Mouse (Mus musculus): ENCODE data around the gene Mt4. TPM values are rescaled to one million over a fixed set of nuclear protein-coding genes. Genes with fewer than 3 reads are reported as not detected.
"Not testable (repeated sequence)": the region's sequence is repeated elsewhere in the genome, so short reads cannot be mapped to it uniquely, and the experiment has no call there.

Mt4 gene
- polyA plus RNA-seq, 1 experiment from 2014 or later = not detected

GRCm38 (mm10) chr8:94110526-94111177 lies 26.3 kb upstream of the Mt4 start:
- Histone ChIP-seq H3K27ac (replicated peaks) (no peak overlapping the region), H3K4me3 (no peak overlapping the region), H3K36me3 (no peaks in the 10 kb centered on the region), H3K9me3 (no peaks in the 10 kb centered on the region), H3K27me3 (replicated peaks) (no peaks in the 10 kb centered on the region), H3K4me2 (no peak overlapping the region), H3K9ac (no peak overlapping the region), H3K4me1 (peaks cover 14% of the 10 kb centered on the region)
- 63% methylated on average over 6 of the region's 6 CpGs for WGBS
- ATAC-seq (ENCODE audit: extremely low read depth, insufficient number of reproducible peaks, low FRiP score, low TSS enrichment) = no peak

DNA sequence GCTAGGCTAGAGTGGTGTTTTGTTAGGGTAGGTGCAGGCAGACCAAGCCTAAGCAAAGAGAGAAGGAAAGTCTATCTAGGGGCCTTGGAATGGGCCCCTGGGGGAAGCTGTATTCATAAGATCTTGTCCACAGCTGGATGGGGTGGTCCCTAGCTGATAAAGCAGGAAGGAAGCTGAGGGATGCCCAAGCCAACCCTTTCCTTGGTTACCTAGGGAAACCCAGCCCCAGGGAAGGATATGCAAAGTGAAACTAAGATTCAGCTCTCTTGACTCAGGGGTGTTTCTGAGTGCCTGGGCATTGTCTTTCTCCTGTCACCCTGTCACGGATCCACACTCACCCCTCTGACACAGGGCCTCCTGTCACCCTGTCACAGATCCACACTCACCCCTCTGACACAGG lies 23.6 kb upstream of the Mt4 start:
- H3K9me3 ChIP-seq = no peaks in the 10 kb centered on the region
- H3K36me3 ChIP-seq = no peaks in the 10 kb centered on the region
- no peak overlapping the region for H3K4me3 ChIP-seq
- ATAC-seq (ENCODE audit: extremely low read depth, insufficient number of reproducible peaks, low FRiP score, low TSS enrichment) = no peak
- 0 out of 2 replicates have a peak, but pooled peaks cover 7% of the 10 kb centered on the region for H3K27me3 ChIP-seq (replicated peaks)
- no peak overlapping the region for H3K4me2 ChIP-seq
- peaks cover 14% of the 10 kb centered on the region for H3K4me1 ChIP-seq
- H3K27ac ChIP-seq (replicated peaks) = no peak overlapping the region
- WGBS = 12% methylated on average over 1 of the region's 1 CpGs
- H3K9ac ChIP-seq = no peak overlapping the region

DNA sequence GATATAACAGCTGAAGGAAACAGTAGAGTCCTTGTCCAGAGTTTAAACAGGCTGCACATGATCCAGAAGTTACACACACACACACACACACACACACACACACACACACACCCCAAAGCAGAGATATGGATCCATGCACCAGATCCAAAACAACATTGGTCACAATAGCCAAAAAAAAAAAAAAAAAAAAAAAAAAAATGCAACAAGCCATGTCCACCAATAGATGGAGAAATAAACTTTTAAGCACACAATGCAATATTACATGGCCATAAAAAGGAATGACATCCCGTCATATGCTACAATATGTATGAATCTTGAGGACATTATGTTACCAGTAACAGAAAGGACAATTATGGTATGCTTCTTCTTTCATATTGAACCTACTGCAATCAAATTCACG lies 23.0 kb upstream of the Mt4 start:
- peaks cover 17% of the 10 kb centered on the region for H3K4me1 ChIP-seq
- H3K4me2 ChIP-seq = no peak overlapping the region
- no peak overlapping the region for H3K9ac ChIP-seq
- H3K27ac ChIP-seq (replicated peaks) = no peak overlapping the region
- 79% methylated on average over 2 of the region's 2 CpGs for WGBS
- ATAC-seq (ENCODE audit: extremely low read depth, insufficient number of reproducible peaks, low FRiP score, low TSS enrichment) = no peak
- no peaks in the 10 kb centered on the region for H3K36me3 ChIP-seq
- 0 out of 2 replicates have a peak, but pooled peaks cover 7% of the 10 kb centered on the region for H3K27me3 ChIP-seq (replicated peaks)
- no peak overlapping the region for H3K4me3 ChIP-seq
- H3K9me3 ChIP-seq = no peaks in the 10 kb centered on the region

DNA sequence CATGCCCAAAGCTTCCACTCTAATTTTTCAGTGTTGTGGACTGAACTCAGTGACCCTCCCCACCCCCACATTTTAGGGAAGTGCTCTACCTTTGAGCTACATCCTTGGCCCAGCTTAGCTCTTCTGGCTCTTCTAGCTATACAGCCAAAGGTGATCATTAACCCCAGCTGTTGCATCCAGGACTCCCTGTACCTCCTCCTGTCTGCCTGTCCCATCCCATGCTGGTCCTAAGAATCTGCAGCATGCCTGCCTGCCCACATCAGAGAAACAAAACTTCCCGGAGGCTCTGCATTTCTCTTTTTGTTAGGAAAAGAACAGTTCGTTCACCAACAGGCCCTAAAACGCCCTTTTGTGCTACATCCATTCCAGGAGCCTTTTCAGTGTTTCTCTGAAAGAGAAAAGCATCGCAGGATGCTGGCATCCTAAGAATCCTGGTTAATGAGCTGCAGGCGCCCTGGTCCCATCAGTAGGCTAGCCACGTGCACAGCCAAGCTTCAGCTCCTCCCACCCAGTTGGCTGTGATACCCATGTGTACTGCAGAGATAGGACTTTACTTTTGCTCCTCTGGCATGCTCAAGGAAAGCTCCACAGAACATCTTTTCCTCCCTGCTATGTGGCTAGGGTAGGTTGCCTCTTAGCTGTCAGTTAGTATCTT lies 18.1 kb upstream of the Mt4 start:
- no peaks in the 10 kb centered on the region for H3K36me3 ChIP-seq
- no peak overlapping the region for H3K9ac ChIP-seq
- H3K4me1 ChIP-seq = 0 out of 2 replicates have a peak, but pooled peaks cover 5% of the 10 kb centered on the region
- H3K27me3 ChIP-seq (replicated peaks) = 0 out of 2 replicates have a peak, but pooled peaks cover 7% of the 10 kb centered on the region
- ATAC-seq (ENCODE audit: extremely low read depth, insufficient number of reproducible peaks, low FRiP score, low TSS enrichment) = no peak
- no peaks in the 10 kb centered on the region for H3K9me3 ChIP-seq
- H3K4me3 ChIP-seq = no peak overlapping the region
- no peak overlapping the region for H3K4me2 ChIP-seq
- WGBS = 13% methylated on average over 6 of the region's 6 CpGs
- H3K27ac ChIP-seq (replicated peaks) = no peak overlapping the region

GRCm38 (mm10) chr8:94121625-94122024 lies 15.4 kb upstream of the Mt4 start:
- Histone ChIP-seq H3K9me3 (no peaks in the 10 kb centered on the region), H3K4me3 (no peak overlapping the region), H3K27ac (replicated peaks) (no peak overlapping the region), H3K9ac (no peak overlapping the region), H3K36me3 (no peaks in the 10 kb centered on the region), H3K4me2 (no peak overlapping the region), H3K4me1 (0 out of 2 replicates have a peak, but pooled peaks cover 5% of the 10 kb centered on the region), H3K27me3 (replicated peaks) (0 out of 2 replicates have a peak, but pooled peaks cover 3% of the 10 kb centered on the region)
- 77% methylated on average over 9 of the region's 9 CpGs for WGBS
- no peak for ATAC-seq (ENCODE audit: extremely low read depth, insufficient number of reproducible peaks, low FRiP score, low TSS enrichment)

DNA sequence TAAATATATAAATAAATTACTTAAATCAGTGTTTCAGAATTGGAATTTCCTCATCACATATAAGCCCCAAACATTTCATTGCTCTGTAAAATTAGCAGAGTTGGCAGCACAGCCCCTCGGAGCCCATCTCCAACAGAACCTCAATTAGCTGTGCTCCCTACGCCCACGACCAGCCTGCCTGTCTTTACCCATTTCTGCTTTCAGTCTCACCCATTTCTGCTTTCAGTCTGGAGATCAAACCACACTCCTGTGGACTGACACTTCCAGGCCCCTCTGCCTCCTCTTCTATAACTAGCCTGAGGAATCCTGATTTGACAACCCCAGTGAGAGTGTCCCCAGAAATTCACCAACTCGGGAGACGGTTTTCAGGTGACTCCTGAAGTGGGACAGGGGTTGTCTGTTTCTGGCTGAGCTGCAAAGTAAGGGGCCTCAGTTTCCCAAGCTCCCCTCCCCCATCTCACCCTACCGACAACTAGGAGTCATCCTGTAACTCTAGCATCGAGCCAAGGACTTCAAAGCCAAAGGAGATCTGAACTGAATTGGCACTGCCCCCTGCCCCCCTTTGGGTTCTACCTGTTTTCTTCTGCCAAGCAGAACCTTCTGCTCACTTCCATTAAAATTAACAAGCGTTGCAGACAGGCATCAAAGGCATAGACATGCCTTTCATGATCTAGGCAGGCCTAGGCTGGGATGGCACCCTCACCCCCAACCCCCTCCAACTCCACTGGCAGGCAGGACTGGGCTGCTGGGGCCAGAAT lies 14.1 kb upstream of the Mt4 start:
- H3K4me3 ChIP-seq = no peak overlapping the region
- no peak overlapping the region for H3K27ac ChIP-seq (replicated peaks)
- H3K9me3 ChIP-seq = no peaks in the 10 kb centered on the region
- no peak for ATAC-seq (ENCODE audit: extremely low read depth, insufficient number of reproducible peaks, low FRiP score, low TSS enrichment)
- H3K4me1 ChIP-seq = 0 out of 2 replicates have a peak, but pooled peaks cover 5% of the 10 kb centered on the region
- H3K4me2 ChIP-seq = no peak overlapping the region
- H3K27me3 ChIP-seq (replicated peaks) = peaks cover 3% of the 10 kb centered on the region; the same call in 1 of the 2 replicates
- 42% methylated on average over 8 of the region's 8 CpGs for whole genome bisulfite sequencing
- H3K36me3 ChIP-seq = no peaks in the 10 kb centered on the region
- H3K9ac ChIP-seq = no peak overlapping the region

- no peak for ATAC-seq (ENCODE audit: extremely low read depth, insufficient number of reproducible peaks, low FRiP score, low TSS enrichment)
- 73% methylated on average over 6 of the region's 6 CpGs for WGBS
- H3K4me2 ChIP-seq = no peak overlapping the region
Measured at GRCm38 (mm10) chr8:94127711-94128110, 9.3 kb upstream of the Mt4 start.

GRCm38 (mm10) chr8:94129133-94129789 lies 7.7 kb upstream of the Mt4 start:
- H3K4me2 ChIP-seq = no peak overlapping the region
- WGBS = 87% methylated on average over 6 of the region's 6 CpGs
- no peaks in the 10 kb centered on the region for H3K9me3 ChIP-seq
- H3K27me3 ChIP-seq (replicated peaks) = peaks cover 5% of the 10 kb centered on the region; the same call in 1 of the 2 replicates
- H3K9ac ChIP-seq = no peak overlapping the region
- ATAC-seq (ENCODE audit: extremely low read depth, insufficient number of reproducible peaks, low FRiP score, low TSS enrichment) = no peak
- H3K4me3 ChIP-seq = no peak overlapping the region
- no peak overlapping the region for H3K27ac ChIP-seq (replicated peaks)
- no peaks in the 10 kb centered on the region for H3K36me3 ChIP-seq
- no peaks in the 10 kb centered on the region for H3K4me1 ChIP-seq

More at GRCm38 (mm10) chr8:94127711-94128110, 9.3 kb upstream of the Mt4 start:
- peaks cover 5% of the 10 kb centered on the region; the same call in 1 of the 2 replicates for H3K27me3 ChIP-seq (replicated peaks)
- no peaks in the 10 kb centered on the region for H3K9me3 ChIP-seq
- H3K4me1 ChIP-seq = no peaks in the 10 kb centered on the region
- H3K9ac ChIP-seq = no peak overlapping the region
- H3K27ac ChIP-seq (replicated peaks) = no peak overlapping the region
- H3K4me3 ChIP-seq = no peak overlapping the region
- H3K36me3 ChIP-seq = no peaks in the 10 kb centered on the region

- H3K36me3 ChIP-seq = no peaks in the 10 kb centered on the region
- H3K9me3 ChIP-seq = no peaks in the 10 kb centered on the region
- H3K27ac ChIP-seq (replicated peaks) = no peak overlapping the region
- no peak overlapping the region for H3K4me2 ChIP-seq
- peaks cover 5% of the 10 kb centered on the region; the same call in 1 of the 2 replicates for H3K27me3 ChIP-seq (replicated peaks)
- ATAC-seq (ENCODE audit: extremely low read depth, insufficient number of reproducible peaks, low FRiP score, low TSS enrichment) = no peak
- no peak overlapping the region for H3K4me3 ChIP-seq
- 84% methylated on average over 4 of the region's 4 CpGs for WGBS
- H3K9ac ChIP-seq = no peak overlapping the region
- no peaks in the 10 kb centered on the region for H3K4me1 ChIP-seq
Measured at GRCm38 (mm10) chr8:94130126-94130525, 6.9 kb upstream of the Mt4 start.

- peaks cover 5% of the 10 kb centered on the region; the same call in 1 of the 2 replicates for H3K27me3 ChIP-seq (replicated peaks)
- no peaks in the 10 kb centered on the region for H3K9me3 ChIP-seq
- no peak overlapping the region for H3K4me2 ChIP-seq
- H3K9ac ChIP-seq = no peak overlapping the region
- ATAC-seq (ENCODE audit: extremely low read depth, insufficient number of reproducible peaks, low FRiP score, low TSS enrichment) = no peak
- no peaks in the 10 kb centered on the region for H3K4me1 ChIP-seq
- H3K27ac ChIP-seq (replicated peaks) = no peak overlapping the region
- H3K4me3 ChIP-seq = no peak overlapping the region
- no peaks in the 10 kb centered on the region for H3K36me3 ChIP-seq
- WGBS = 70% methylated on average over 5 of the region's 5 CpGs
Measured at GRCm38 (mm10) chr8:94132096-94132495, 4.9 kb upstream of the Mt4 start.

DNA sequence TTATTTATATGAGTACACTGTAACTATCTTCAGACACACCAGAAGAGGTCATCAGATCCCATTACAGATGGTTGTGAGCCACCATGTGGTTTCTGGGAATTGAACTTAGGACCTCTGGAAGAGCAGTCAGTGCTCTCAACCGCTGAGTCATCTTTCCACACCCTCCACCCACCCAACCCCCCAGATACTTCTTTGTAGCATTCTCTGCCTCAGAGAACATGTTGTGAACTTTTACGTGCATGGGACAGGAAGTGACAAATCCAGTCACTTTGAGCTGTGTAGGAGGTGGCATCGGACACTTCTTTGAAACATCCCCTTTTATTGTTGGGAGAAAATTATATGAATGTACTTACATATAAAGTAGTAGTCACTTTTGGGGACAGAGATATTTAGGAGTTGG lies 2.4 kb upstream of the Mt4 start:
- not testable (repeated sequence) for H3K9me3 ChIP-seq; H3K4me2 ChIP-seq; H3K4me3 ChIP-seq; H3K9ac ChIP-seq; H3K4me1 ChIP-seq; H3K27ac ChIP-seq (replicated peaks); ATAC-seq (ENCODE audit: extremely low read depth, insufficient number of reproducible peaks, low FRiP score, low TSS enrichment); H3K27me3 ChIP-seq (replicated peaks); H3K36me3 ChIP-seq
- WGBS = 48% methylated on average over 3 of the region's 3 CpGs

Data from heart, embryonic 13.5 days (tissue).